Mouse (Mus musculus): ENCODE data around the gene Atp5d.

DNA sequence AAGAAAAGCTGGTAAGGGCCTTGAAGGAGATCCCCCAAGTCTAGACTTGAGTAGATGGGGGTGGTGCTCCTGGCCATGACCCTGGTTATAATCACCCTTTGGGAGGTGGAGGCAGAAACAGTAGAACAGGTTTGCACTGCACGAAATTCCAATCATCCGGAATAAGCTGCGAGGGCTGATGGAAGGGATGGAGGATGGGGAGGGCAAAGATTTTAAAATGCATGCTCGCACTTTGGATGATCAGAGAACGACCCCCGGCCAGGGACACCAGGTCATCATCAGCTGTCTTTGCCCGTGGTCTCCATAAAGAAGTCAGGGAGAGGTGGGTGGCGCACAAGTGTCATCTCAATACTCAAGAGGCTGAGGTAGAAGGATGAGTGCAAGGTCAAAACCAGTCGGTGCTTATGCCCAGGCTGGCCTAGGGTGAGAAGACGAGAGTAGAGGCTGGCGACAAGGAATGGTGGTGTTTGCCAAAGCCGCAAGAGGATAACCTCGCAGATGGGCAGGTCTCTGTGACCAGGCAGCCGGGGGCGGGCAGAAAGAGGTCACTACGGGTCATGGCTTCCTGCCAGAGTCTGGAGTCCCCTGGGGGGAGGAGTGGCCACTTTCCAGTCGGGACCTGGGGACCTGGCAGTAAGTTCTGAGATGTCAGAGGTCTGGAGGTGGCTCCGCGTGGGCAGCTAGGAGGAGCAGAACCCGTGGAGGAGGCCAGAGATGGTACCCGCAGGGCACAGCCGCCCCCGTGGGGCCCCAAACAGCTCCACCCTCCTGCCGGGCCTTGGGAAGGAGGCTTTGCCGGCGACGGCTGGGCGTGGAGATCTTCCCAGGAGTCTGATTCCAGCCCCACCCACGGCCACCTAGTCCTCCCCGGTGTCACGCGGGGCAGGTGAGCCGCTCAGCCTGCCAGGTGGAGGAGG is 22.3 kb downstream of the Atp5d start:
- TF ChIP-seq EP300 (IDR thresholded peaks at IDR 0.05; ENCODE audit: insufficient read depth, low read depth, low read length) = no peak
- no peak for TF ChIP-seq POLR2A (IDR thresholded peaks at IDR 0.05; ENCODE audit: insufficient read depth, low read length)
- TF ChIP-seq CTCF (IDR thresholded peaks at IDR 0.05; ENCODE audit: low read depth, low read length) = no peak
